Mouse (Mus musculus) forebrain, embryonic 13.5 days (tissue): Measurements from ENCODE around the gene Cadps2. TPM values are rescaled to one million over a fixed set of nuclear protein-coding genes. Genes with fewer than 3 reads are reported as not detected.

ENCODE experiments used
- ATAC-seq: fragments of 200-750 bp; cut with Nextera tagmentation; 2 replicates; pipeline ENCODE4 v1.8.0; 2017
- H3K27ac ChIP-seq: fragments of 300-500 bp; sonication (generic); 2 replicates; pipeline ENCODE4 v1.5.1; 2015; ENCODE audit warnings: inconsistent platforms, mild to moderate bottlenecking, moderate library complexity
- H3K27me3 ChIP-seq: fragments of 300-500 bp; sonication (generic); 2 replicates; pipeline ENCODE4 v1.6.1; 2015; ENCODE audit warnings: mild to moderate bottlenecking, inconsistent platforms
- H3K36me3 ChIP-seq: fragments of 300-500 bp; sonication (generic); 2 replicates; pipeline ENCODE4 v1.6.1; 2015; ENCODE audit warnings: mild to moderate bottlenecking, inconsistent platforms; ENCODE audit not compliant: poor library complexity, severe bottlenecking
- H3K4me1 ChIP-seq: fragments of 300-500 bp; sonication (generic); 2 replicates; pipeline ENCODE4 v1.6.1; 2015; ENCODE audit warnings: inconsistent platforms
- H3K4me2 ChIP-seq: fragments of 300-500 bp; sonication (generic); 2 replicates; pipeline ENCODE4 v1.6.1; 2015; ENCODE audit warnings: inconsistent platforms, mild to moderate bottlenecking, moderate library complexity
- H3K4me3 ChIP-seq: fragments of 300-500 bp; sonication (generic); 2 replicates; pipeline ENCODE4 v1.5.1; 2015; ENCODE audit warnings: mild to moderate bottlenecking, inconsistent platforms
- H3K9ac ChIP-seq: fragments of 300-500 bp; sonication (generic); 2 replicates; pipeline ENCODE4 v1.6.1; 2015; ENCODE audit warnings: mild to moderate bottlenecking, inconsistent platforms
- H3K9me3 ChIP-seq: fragments of 300-500 bp; sonication (generic); replicated peaks from 2 replicates; pipeline ENCODE4 v1.6.1; 2016; ENCODE audit warnings: inconsistent platforms
- WGBS: fragments of 180-500 bp; shearing (Covaris S2); methylation state at CpG from one replicate; pipeline ENCODE4 v1.1.7; 2015; 5-methylcytosine and 5-hydroxymethylcytosine counted together
- polyA plus RNA-seq: library from polyadenylated mRNA; unstranded; fragments of >200 nt; fragmentation: Nextera tagmentation; extraction: Ambion mirVana; gene quantifications from 2 replicates; pipeline ENCODE4 v1.2.1, GENCODE M21; 2015

Gene Cadps2
- polyA plus RNA-seq, 1 experiment from 2014 or later = 3.2 TPM

DNA sequence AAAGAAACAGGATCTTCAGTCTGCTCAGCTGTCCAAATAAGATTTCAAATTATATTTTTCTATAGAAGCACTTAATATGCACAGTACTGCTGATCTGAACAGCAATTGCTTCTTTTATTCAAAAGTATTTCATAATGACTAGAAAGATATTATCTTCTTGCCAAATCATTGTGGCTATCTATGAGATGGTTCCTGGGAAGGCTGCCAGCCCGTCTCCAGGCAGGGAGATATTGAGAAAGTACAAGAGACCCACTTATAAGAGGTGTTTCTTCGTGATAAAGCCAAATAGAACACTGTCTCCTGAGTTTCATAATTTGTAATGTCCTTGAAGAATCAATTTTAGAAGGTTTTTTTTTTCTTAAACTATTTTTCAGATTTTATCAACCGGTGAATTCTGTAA, 202.1 kb downstream of the Cadps2 start:
- H3K4me2 ChIP-seq = no peak overlapping the region
- no peaks in the 10 kb centered on the region for H3K36me3 ChIP-seq
- no peaks in the 10 kb centered on the region for H3K9me3 ChIP-seq
- H3K27ac ChIP-seq = no peak overlapping the region
- no peaks in the 10 kb centered on the region for H3K27me3 ChIP-seq
- H3K9ac ChIP-seq = no peak overlapping the region
- H3K4me1 ChIP-seq = no peaks in the 10 kb centered on the region
- 73% methylated on average over 3 of the region's 3 CpGs for WGBS
- no peak for ATAC-seq
- no peak overlapping the region for H3K4me3 ChIP-seq

DNA sequence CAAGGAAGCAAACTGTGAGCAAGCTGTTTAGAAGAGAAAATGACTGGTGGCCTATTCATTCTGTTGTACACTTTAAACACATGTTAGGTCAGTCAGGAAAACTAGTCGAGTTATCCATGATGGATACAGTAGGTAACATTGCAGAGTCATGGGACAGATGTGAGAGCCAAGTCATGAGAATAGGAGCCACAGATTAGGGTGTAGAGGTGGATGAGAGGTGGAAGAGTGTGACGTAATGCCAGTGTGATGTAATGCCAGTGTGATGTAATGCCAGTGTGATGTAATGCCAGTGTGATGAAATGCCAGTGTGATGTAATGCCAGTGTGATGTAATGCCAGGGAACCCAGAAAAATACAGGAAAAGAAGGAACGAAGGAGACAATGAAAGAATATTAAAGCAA, 204.0 kb downstream of the Cadps2 start:
- Histone ChIP-seq H3K9ac (no peak overlapping the region), H3K9me3 (no peaks in the 10 kb centered on the region), H3K4me2 (no peak overlapping the region), H3K27me3 (no peaks in the 10 kb centered on the region), H3K4me3 (no peak overlapping the region), H3K27ac (no peak overlapping the region), H3K4me1 (no peaks in the 10 kb centered on the region), H3K36me3 (no peaks in the 10 kb centered on the region)
- WGBS = 94% methylated on average over 3 of the region's 3 CpGs
- no peak for ATAC-seq

DNA sequence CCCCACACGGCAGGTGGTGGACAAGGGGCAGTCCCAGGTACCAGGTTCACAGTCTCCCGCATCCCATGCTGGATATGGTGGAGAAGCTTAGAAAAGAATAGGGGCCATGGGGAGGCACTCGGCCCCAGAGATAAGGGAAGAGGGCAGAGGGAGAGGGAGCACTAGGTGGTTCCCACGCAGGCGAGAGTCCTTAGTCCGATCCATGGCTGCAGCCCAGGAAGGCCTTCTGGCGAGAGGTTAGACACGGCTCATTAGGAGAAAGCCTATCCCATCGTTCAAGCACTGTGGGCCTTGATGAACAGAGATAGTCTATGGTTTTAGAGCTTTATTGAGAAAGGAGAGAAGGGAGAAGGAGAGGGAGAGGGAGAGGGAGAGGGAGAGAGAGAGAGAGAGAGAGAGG, 205.2 kb downstream of the Cadps2 start:
- ATAC-seq = no peak
- WGBS = 88% methylated on average over 9 of the region's 9 CpGs
- no peak overlapping the region for H3K9ac ChIP-seq
- H3K27me3 ChIP-seq = no peaks in the 10 kb centered on the region
- H3K4me2 ChIP-seq = no peak overlapping the region
- H3K9me3 ChIP-seq = no peaks in the 10 kb centered on the region
- H3K4me3 ChIP-seq = no peak overlapping the region
- H3K4me1 ChIP-seq = no peaks in the 10 kb centered on the region
- H3K27ac ChIP-seq = no peak overlapping the region
- H3K36me3 ChIP-seq = no peaks in the 10 kb centered on the region

DNA sequence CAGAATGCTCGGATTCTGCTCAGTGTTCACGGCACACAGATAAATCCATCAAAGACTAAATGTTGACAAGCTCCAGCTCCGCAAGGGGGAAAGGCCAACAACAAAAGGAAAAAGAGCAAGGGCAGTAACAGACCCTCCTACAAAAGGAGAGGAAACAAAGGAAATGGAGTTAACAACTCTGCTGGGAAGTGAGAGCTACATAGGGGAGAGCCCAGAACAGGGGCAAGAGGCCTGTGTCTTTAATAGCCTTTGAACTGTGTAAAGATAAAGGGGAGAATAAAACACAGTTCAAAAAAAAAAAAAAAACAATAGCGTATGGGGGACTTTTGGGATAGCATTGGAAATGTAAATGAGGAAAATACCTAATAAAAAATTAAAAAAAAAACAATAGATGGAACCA, 208.8 kb downstream of the Cadps2 start:
- H3K9me3 ChIP-seq = no peaks in the 10 kb centered on the region
- no peaks in the 10 kb centered on the region for H3K4me1 ChIP-seq
- H3K27ac ChIP-seq = no peak overlapping the region
- H3K27me3 ChIP-seq = no peaks in the 10 kb centered on the region
- H3K4me3 ChIP-seq = no peak overlapping the region
- ATAC-seq = no peak
- no peak overlapping the region for H3K9ac ChIP-seq
- H3K36me3 ChIP-seq = no peaks in the 10 kb centered on the region
- H3K4me2 ChIP-seq = no peak overlapping the region
- WGBS = 6% methylated on average over 4 of the region's 4 CpGs

DNA sequence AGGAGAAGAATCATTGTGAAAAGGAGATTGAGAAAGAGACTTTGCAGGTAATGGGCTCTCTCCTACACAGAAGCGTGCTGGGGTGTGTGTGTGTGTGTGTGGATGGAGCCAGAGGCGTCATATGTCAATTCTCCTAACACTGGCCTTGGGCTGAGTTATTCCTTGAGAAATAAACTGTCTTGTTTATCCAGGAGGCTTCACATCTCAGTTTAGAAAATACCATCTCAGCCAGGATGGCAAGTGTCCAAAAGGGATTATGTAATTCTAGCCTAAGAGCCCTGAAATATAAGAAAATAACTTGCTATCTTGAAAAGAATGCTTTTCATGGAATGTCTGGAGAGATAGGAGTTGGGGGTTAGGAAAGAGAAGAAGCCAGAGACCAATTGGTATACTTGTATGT, 264.1 kb downstream of the Cadps2 start:
- no peak overlapping the region for H3K9ac ChIP-seq
- H3K27me3 ChIP-seq = no peaks in the 10 kb centered on the region
- H3K27ac ChIP-seq = no peak overlapping the region
- no peak overlapping the region for H3K4me3 ChIP-seq
- WGBS = 90% methylated on average over 2 of the region's 2 CpGs
- no peaks in the 10 kb centered on the region for H3K36me3 ChIP-seq
- H3K9me3 ChIP-seq = no peaks in the 10 kb centered on the region
- no peaks in the 10 kb centered on the region for H3K4me1 ChIP-seq
- H3K4me2 ChIP-seq = no peak overlapping the region
- ATAC-seq = no peak

DNA sequence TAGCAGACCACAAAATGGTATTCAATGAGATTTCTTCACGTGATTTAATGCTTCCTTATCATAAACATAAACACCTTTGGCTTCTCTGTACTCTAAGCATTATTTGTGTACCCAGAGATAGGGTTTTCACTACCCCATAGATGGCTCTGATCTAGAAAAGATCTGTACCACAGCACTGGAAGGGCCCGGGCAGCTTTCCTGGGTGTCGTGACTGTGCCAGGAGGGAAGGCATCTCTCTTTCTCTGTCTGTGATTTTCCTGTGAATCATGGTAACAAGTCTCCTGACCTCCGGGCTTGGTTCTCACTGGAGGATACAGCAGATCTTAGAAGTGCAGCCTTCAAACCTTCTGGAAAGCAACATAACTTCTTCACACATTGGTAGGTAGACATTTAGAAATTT, 265.5 kb downstream of the Cadps2 start:
- ATAC-seq = no peak
- H3K27me3 ChIP-seq = no peaks in the 10 kb centered on the region
- 88% methylated on average over 4 of the region's 4 CpGs for WGBS
- no peaks in the 10 kb centered on the region for H3K9me3 ChIP-seq
- H3K27ac ChIP-seq = no peak overlapping the region
- no peaks in the 10 kb centered on the region for H3K4me1 ChIP-seq
- H3K4me3 ChIP-seq = no peak overlapping the region
- H3K4me2 ChIP-seq = no peak overlapping the region
- no peaks in the 10 kb centered on the region for H3K36me3 ChIP-seq
- H3K9ac ChIP-seq = no peak overlapping the region

DNA sequence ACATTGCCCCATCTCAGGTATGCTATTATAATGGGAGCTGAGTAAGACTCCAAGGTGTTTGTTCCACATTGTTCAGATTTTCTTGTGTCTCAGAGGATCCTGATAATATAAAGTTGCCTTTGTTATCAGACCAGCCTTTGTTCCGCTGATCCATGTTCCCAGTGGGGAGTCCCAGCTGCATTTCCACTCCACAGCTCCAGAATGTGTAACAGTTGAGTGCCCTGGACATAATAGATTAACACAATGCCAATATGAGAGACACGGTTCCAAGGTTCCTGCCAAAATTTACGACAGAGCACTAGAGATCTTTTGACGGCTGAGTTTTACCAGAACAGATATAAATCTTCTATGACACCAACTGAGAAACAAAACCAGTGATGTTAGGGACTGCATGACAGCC, 266.8 kb downstream of the Cadps2 start:
- H3K9ac ChIP-seq = no peak overlapping the region
- H3K9me3 ChIP-seq = no peaks in the 10 kb centered on the region
- no peak overlapping the region for H3K27ac ChIP-seq
- no peak for ATAC-seq
- no peaks in the 10 kb centered on the region for H3K36me3 ChIP-seq
- WGBS = 40% methylated on average over 4 of the region's 4 CpGs
- H3K27me3 ChIP-seq = no peaks in the 10 kb centered on the region
- H3K4me1 ChIP-seq = no peaks in the 10 kb centered on the region
- no peak overlapping the region for H3K4me2 ChIP-seq
- H3K4me3 ChIP-seq = no peak overlapping the region

DNA sequence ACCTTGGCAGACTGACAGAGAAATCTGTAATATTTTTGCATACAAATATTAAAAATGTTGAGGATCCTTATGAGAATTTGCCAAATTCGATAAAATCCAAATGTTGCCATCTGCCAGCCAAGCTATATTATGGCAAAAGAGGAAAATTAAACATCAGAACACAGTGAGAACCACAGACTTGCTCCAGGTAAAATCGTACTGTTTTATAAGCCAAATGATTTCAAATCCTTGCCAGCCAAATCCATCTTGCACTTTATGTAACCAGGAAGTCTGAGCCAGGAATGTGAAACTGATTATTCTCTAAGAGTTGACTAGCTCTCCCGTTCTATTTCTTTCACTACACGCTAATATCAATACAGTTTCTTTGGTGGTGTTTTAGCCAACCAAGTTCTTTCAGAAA, 269.5 kb downstream of the Cadps2 start:
- Histone ChIP-seq H3K9me3 (no peaks in the 10 kb centered on the region), H3K9ac (no peak overlapping the region), H3K27ac (no peak overlapping the region), H3K4me1 (no peaks in the 10 kb centered on the region), H3K4me2 (no peak overlapping the region), H3K27me3 (no peaks in the 10 kb centered on the region), H3K36me3 (no peaks in the 10 kb centered on the region), H3K4me3 (no peak overlapping the region)
- ATAC-seq = no peak
- 87% methylated on average over 4 of the region's 4 CpGs for WGBS

DNA sequence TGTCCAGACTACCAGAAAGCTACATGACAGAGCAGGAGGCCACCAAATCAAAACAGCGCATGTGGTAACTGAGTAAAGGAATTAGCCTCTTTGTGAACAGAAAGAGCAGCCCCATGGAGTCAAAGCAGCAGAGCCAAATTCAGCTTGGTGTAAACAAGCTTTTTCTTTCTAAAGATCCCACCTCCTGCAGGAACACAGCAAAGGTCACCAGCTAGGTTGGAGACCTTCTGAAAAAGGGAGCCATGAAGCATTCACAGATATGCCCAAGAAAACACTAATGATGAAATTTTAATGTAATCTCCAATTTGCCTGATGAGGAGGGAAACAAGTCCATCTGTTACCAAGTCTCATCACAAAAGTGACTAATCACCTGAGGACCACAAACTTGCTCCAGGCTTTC, 270.5 kb downstream of the Cadps2 start:
- Histone ChIP-seq H3K27ac (no peak overlapping the region), H3K4me3 (no peak overlapping the region), H3K36me3 (no peaks in the 10 kb centered on the region), H3K4me2 (no peak overlapping the region), H3K9me3 (no peaks in the 10 kb centered on the region), H3K9ac (no peak overlapping the region), H3K4me1 (no peaks in the 10 kb centered on the region), H3K27me3 (no peaks in the 10 kb centered on the region)
- ATAC-seq = no peak
- 39% methylated on average over 1 of the region's 1 CpGs for WGBS

DNA sequence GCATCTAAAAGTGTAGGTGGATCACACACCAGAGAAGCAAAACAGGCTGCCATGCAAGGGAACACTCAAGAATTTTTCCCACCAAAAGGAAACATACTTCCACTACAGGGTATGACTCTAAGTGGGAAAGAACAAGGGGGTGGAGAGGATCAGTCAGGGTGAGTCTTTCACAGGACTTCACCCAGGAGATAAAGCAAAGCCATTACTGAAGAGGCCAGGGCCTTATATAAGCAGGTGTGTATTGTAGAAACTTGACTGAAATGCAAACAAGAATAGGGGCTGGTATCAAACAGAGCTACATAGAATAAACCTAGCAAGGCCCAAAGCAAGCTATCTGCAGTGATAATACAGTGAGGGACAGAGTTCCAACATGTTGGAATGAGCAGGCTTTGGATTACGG, 271.6 kb downstream of the Cadps2 start:
- Histone ChIP-seq H3K27me3 (no peaks in the 10 kb centered on the region), H3K4me1 (no peaks in the 10 kb centered on the region), H3K36me3 (no peaks in the 10 kb centered on the region), H3K4me2 (no peak overlapping the region), H3K9me3 (no peaks in the 10 kb centered on the region), H3K27ac (no peak overlapping the region), H3K9ac (no peak overlapping the region), H3K4me3 (no peak overlapping the region)
- 94% methylated on average over 1 of the region's 1 CpGs for WGBS
- no peak for ATAC-seq

DNA sequence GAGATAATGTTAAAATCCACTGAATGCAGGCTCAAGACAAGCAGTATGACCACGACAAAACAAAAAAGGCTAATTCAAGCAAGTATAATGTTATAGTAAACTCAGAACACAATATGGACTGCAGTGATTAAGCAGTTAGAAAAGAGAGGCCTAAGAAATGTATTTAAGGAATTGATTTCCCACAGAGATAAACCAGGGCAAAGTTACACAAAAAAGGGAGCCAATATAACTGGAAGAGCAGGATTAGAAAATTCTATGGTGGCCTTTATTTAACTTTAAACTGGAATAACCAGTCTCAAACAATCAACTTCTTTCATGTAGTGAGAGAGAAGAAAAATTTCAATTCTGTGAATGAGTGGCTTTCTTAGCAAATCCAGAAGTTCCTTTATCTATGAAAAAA, 289.3 kb downstream of the Cadps2 start:
- ATAC-seq = no peak
- H3K9me3 ChIP-seq = no peaks in the 10 kb centered on the region
- H3K4me1 ChIP-seq = no peaks in the 10 kb centered on the region
- whole genome bisulfite sequencing = 7% methylated on average over 1 of the region's 1 CpGs
- no peak overlapping the region for H3K4me3 ChIP-seq
- no peak overlapping the region for H3K27ac ChIP-seq
- H3K27me3 ChIP-seq = no peaks in the 10 kb centered on the region
- H3K9ac ChIP-seq = no peak overlapping the region
- no peak overlapping the region for H3K4me2 ChIP-seq
- H3K36me3 ChIP-seq = no peaks in the 10 kb centered on the region

DNA sequence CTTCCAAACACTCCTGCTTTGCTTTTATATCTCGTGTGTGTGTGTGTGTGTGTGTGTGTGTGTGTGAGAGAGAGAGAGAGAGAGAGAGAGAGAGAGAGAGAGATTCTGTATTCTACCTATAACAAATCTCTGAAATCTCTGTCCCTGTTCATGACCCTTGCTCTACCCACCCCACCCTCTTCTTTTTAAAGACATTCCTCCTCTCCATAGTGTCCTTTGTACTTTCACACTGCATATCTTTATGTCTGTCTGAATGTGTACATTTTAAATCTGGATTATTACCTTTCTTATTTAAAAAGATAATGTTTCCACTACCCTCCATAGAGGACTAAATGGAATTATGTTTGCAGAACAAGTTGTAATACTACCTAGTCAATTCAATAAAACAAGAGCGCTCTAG, 315.5 kb downstream of the Cadps2 start:
- H3K27me3 ChIP-seq = no peaks in the 10 kb centered on the region
- no peaks in the 10 kb centered on the region for H3K9me3 ChIP-seq
- no peak overlapping the region for H3K4me2 ChIP-seq
- H3K4me3 ChIP-seq = no peak overlapping the region
- no peak overlapping the region for H3K27ac ChIP-seq
- no peaks in the 10 kb centered on the region for H3K36me3 ChIP-seq
- ATAC-seq = no peak
- no peak overlapping the region for H3K9ac ChIP-seq
- H3K4me1 ChIP-seq = no peaks in the 10 kb centered on the region
- 90% methylated on average over 2 of the region's 2 CpGs for WGBS

DNA sequence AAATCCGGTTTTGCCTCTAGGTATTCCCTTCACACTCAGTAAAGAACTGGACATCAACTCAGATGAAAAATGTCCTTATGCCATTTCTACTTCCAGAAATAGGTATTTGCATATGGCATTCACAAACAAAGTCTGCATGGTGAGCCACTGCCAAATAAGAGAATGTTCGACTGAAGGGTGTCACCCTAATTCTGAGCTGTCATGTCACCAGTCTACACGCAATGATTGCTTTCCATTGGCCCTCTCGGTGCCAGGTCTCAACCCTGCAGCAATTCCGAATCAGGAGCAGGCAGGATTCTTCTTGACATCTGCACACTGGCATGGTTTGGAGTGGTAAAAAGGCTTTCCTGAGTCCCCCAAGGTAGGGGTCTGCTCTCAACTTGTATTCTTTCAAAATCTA, 316.7 kb downstream of the Cadps2 start:
- Histone ChIP-seq H3K9ac (no peak overlapping the region), H3K9me3 (no peaks in the 10 kb centered on the region), H3K27ac (no peak overlapping the region), H3K4me3 (no peak overlapping the region), H3K4me2 (no peak overlapping the region), H3K36me3 (no peaks in the 10 kb centered on the region), H3K27me3 (no peaks in the 10 kb centered on the region), H3K4me1 (no peaks in the 10 kb centered on the region)
- ATAC-seq = no peak
- 95% methylated on average over 5 of the region's 5 CpGs for WGBS
